Mouse (Mus musculus) urinary bladder, postnatal 36 days (tissue): Measurements from ENCODE around the gene Pttg1ip.

ENCODE experiments used
- DNase-seq, 2 experiments: peaks; one replicate each; pipeline ENCODE4 v3.0.0; 2022; ENCODE audit warnings: low spot score in 2 of 2, mixed read lengths in 1 of 2

Pttg1ip gene

GRCm38 (mm10) chr10:77569481-77569880 is 12.0 kb upstream of the Pttg1ip start:
- DNase-seq, result no peak

- DNase-seq, result no peak
These were observed 11.4 kb upstream of the Pttg1ip start for GRCm38 (mm10) chr10:77569973-77570658.

GRCm38 (mm10) chr10:77572225-77572624 is 9.3 kb upstream of the Pttg1ip start:
- DNase-seq, result no peak

GRCm38 (mm10) chr10:77573162-77573561 is 8.4 kb upstream of the Pttg1ip start:
- DNase-seq, result no peak

GRCm38 (mm10) chr10:77580027-77580920 is 1.2 kb upstream of the Pttg1ip start:
- DNase-seq, result no peak

- no peak for DNase-seq
These were observed 505 bp upstream of the Pttg1ip start for GRCm38 (mm10) chr10:77581023-77581407.

GRCm38 (mm10) chr10:77582285-77582618 is 732 bp downstream of the Pttg1ip start:
- DNase-seq, result no peak

GRCm38 (mm10) chr10:77583795-77584422 is 2.4 kb downstream of the Pttg1ip start:
- DNase-seq, result no peak

- DNase-seq, result no peak
These were observed 5.1 kb downstream of the Pttg1ip start for GRCm38 (mm10) chr10:77586637-77587036.

GRCm38 (mm10) chr10:77587091-77587775 is 5.7 kb downstream of the Pttg1ip start:
- DNase-seq, result no peak

- DNase-seq, result no peak
These were observed 6.5 kb downstream of the Pttg1ip start for GRCm38 (mm10) chr10:77588036-77588435.

GRCm38 (mm10) chr10:77589117-77589516 is 7.6 kb downstream of the Pttg1ip start:
- DNase-seq, result no peak

GRCm38 (mm10) chr10:77589749-77590148 is 8.2 kb downstream of the Pttg1ip start:
- no peak for DNase-seq

- DNase-seq, result peak; percentile 39 to 63
These were observed 9.3 kb downstream of the Pttg1ip start for GRCm38 (mm10) chr10:77590812-77591211.

GRCm38 (mm10) chr10:77591546-77591945 is 10.0 kb downstream of the Pttg1ip start:
- no peak for DNase-seq

GRCm38 (mm10) chr10:77596060-77596459 is 14.5 kb downstream of the Pttg1ip start:
- DNase-seq, result no peak

- no peak for DNase-seq
These were observed 21.5 kb downstream of the Pttg1ip start for GRCm38 (mm10) chr10:77603021-77603420.

GRCm38 (mm10) chr10:77604111-77604510 is 22.6 kb downstream of the Pttg1ip start:
- no peak for DNase-seq

GRCm38 (mm10) chr10:77604958-77605357 is 23.4 kb downstream of the Pttg1ip start:
- no peak for DNase-seq

GRCm38 (mm10) chr10:77605368-77605767 is 23.8 kb downstream of the Pttg1ip start:
- DNase-seq, result no peak

GRCm38 (mm10) chr10:77605908-77606826 is 24.6 kb downstream of the Pttg1ip start, which contains the start of the genes Sumo3 and Gm49325:
Gene Sumo3, plus strand, starts transcription at chr10:77606097.
Gene Gm49325, plus strand, starts transcription at chr10:77606197.
- peak; percentile 99 for DNase-seq
